Mouse (Mus musculus): Measurements from ENCODE around the gene Cpn1.
A peak's percentile ranks its signal among the peaks of the same experiment; 100 is the strongest.

Cpn1 gene

DNA sequence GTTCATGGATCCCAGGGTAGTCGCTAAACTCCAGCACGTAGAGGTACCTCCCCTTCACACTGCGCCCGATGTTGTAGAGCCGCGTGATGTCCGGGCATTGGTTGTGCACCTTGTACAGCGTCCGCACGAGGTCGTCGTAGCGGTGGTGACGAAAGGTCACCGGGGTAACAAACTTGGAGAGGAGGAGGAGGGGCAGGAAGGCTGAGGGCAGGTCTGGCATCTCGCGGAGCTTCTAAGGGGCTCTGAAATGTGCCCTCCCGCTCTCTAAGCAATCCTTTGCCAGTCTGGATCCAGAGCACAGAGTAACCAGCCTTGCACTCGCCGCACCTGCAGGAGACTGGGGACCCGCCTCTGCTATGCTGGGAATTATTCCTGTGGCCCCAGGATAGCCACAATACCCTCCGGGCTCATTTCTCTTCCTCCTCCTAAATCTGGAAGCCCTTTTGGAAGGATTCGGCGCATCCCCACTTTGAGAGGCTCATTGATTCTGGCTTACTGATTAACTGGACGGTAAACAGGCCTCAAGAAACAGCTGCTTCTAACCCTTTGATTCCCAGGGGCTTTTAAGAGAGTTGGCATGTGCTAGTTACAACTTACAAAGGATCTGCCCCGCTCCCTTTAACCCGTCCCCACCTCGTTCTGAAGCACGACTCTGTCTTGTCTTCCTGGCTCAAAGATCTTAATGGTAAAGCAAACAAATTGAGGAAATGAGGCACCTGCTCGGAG, at the start of gene Cpn1:
Cpn1 (minus strand) TSS at position 488 of the 726 bp plus-strand sequence.
- DNase-seq (ENCODE audit: low read depth, low spot score), result peak; percentile 75

DNA sequence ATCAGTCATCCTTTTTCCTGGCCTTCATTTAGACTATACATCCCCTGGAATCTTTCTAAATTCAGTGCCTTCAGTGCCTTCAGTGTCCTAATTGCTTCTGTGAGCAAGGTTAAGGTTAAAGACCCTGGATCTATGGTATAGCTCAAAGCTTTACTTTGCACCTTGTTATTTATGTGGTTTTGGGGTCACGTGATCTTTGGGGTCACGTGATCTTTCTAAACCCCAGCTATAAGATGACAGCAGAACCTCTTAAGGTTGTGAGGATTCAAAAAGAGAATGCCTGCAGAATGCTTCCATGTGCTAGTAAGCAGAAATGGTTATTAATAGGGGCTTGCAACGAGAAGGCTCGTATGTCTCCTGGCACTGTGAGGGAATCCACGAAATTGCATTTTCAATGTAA, 47.0 kb upstream of the Cpn1 start:
- no peak for DNase-seq (ENCODE audit: low read depth, low spot score)

DNA sequence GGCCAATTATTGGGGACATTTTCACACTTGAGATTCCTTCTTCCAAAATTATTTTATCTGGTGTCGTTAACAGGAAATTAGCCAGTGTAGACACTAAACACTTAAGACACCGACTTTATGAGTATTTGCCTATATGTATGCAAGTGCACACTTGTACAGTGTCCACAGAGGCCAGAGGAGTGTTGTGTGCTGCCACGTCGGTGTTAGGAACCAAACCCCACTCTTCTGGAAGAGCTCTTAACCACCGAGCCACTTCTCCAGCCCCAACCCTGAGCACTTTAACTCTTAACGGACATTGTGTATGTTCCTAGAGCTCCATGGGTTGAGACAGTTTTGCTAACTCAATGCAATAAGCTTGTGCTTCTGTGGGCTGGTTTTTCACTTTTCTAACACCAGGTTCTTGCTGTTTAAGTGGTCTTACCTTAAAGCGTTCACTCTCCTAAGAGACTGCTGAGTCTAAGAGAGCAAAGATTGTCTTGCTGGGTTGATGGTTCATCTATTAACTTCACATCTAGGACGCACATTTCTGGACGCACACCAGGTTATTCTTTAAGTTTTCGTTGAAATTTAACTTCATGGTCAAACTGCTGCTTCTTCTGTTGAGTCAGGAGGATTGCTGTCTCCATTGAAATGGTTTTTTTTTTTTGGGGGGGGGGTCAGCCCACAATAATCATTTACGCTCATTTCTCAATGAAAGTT, 45.8 kb upstream of the Cpn1 start:
- DNase-seq (ENCODE audit: low read depth, low spot score), result no peak

DNA sequence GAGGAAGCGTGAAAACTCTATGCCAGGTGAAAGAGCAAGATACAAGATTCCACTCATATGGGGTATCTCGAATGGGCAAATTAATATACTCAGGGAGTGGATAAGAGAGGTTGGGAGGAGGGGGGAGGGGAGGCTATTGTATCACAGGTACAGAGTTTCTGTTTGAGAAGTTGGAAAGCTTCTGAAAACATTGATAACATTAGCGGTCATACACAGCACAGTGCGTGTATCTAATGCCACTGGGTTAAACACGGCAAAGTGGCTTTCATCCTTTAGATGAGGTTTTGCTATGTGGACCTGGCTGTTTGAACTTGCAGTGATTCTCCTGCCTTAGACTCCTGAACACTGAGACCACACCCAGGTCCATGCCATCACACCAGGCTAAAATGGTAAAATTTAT, 43.7 kb upstream of the Cpn1 start:
- no peak for DNase-seq (ENCODE audit: low read depth, low spot score)

DNA sequence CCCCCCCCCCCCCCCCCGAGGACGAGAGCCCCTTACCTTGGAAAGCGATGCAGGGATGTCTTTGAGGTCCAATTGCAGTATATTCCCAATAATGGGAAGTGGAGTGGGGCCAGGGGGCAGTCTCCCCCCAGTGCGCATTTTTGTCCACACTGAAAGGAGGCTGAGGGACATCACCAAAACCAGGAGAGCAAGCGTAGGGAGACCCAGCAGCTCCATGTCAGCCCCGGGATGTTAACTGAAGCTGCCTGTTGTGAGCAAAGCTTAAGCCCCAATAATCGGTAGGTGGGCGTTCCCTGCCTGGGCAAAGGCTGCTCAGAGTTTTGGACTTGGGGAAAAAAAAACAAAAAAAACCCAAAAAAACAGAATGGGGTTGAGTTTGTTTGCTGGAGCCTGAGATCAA, 42.6 kb upstream of the Cpn1 start, which contains the start of gene Cyp2c23:
Cyp2c23 (minus strand) TSS at position 237 of the 400 bp plus-strand sequence.
- no peak for DNase-seq (ENCODE audit: low read depth, low spot score)

DNA sequence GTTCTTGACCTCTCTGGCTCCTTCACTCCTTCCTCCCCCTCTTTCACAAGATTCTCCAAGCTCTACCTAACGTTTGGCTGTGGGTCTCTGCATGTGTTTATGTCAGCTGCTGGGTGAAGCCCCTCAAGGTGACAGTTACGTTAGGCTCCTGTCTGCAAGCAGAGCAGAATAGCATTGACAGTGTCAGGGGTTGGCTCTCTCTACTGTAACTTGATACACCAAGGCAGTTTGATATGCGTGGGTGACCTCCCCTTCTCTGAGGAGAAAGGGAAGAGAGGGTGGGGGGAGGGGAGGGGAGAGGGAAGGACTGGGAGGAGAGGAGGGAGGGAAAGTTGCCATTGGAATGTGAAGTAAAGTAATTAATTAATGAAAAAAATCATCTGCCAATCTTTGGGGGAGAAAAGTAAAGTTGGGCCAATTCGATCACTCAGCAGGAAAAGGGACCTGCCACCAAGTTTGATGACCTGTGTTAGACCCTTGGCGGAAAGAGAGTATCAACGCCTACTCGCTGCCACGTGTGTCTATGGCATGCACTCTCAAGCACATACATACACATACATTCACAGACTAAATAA, 40.7 kb upstream of the Cpn1 start:
- DNase-seq (ENCODE audit: low read depth, low spot score), result peak; percentile 67

DNA sequence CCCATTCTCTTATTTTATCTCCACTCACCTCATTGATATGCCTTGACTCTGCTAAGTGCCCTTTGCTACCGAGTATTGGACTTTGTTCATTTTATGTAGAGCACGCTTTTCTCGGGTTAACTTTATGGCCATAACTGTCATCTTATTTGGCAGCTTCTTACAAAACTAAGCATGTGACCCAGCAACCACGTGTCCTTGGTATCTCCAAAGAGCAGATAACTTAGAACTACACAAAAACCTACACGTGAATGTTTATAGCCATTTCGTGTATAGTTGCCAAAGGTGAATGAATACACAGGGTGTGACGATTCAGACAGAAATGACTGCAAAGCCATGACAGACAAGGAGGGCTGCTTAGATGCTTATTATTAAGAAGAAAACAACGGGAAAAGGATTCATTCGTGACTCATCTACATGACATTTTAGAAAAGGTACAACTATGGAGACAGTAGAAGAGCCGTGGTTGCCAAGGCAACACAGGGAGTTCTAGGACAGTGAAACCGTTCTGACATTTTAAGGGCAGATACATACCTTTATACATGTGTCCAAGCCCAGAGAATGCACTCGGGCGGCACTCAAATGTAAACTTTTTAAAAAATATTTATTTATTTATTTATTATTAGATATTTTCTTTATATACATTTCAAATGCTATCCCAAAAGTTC, 38.7 kb upstream of the Cpn1 start:
- DNase-seq (ENCODE audit: low read depth, low spot score), result no peak

DNA sequence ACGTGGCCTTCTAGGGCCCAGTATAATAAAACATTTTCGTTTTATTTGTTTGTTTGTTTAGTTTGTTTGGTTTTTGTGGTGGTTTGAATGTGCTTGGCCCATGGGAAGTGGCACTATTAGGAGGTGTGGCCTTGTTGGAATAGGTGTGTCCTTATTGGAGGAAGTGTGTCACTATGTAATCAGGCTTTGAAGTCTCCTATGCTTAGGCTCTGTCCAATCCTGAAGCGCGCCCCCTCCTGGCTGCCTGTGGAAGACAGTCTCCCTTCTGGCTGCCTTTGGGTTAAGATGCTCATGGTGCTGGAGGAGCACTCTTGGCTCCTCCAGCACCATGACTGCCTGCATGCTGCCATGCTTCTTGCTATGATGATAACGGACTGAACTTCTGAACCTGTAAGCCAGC, 36.7 kb upstream of the Cpn1 start:
- DNase-seq (ENCODE audit: low read depth, low spot score), result peak; percentile 82

DNA sequence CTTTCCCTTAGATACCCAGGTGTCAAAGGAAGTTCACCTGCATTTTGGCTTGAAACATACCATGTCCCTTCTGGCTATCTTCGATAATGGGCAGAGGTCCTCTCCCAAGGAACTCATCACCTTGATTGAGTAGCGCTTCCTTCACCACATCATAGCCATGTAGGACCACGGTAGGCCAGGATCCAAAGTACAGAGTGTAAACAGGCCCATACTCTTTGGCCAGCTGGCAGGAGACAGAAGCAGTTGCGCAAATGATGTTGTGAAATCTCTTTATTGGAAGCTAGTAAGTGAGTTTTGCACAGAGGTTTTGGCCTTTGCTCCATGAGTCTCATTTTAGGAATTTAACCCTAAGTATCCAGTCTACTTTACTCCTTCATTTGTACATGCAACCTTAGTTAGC, 35.1 kb upstream of the Cpn1 start:
- DNase-seq (ENCODE audit: low read depth, low spot score), result no peak

DNA sequence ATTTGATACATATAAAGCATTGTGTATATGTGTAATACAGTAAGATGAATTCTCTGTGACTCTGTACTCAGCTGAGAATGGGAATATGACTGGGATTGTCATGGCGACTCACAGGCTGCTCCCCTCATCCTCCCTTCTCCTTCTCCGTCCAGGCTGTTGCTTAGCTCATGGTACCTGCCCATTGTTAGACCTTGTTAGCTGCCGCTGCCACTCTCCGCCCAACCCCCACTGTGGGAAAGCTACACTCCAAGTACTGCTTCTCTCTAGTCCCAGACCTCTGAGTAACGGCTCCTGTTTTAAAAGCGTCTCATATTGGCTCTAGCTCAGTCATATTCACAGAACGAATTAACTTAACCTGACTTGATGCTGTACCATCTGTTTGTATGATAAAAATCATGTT, 33.4 kb upstream of the Cpn1 start:
- DNase-seq (ENCODE audit: low read depth, low spot score), result no peak

DNA sequence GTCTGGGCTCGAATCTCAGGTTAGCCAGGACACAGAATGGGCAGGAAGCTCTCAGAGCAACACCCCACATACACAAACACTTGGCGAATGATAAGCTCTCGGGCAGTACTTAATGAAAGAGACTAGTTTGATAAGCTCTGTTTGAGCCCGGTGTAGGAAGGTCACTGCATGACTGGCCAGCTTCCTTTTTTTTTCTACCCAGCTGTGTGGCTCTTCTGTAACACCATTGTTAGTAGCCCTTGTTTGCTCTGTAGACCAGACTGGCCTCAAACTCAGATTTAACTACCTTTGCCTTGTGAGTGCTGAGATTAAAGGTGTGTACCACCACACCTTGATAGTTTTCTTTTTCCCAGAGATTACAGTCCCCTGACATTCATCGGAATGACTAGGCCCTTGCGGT, 27.5 kb upstream of the Cpn1 start:
- DNase-seq (ENCODE audit: low read depth, low spot score), result no peak

DNA sequence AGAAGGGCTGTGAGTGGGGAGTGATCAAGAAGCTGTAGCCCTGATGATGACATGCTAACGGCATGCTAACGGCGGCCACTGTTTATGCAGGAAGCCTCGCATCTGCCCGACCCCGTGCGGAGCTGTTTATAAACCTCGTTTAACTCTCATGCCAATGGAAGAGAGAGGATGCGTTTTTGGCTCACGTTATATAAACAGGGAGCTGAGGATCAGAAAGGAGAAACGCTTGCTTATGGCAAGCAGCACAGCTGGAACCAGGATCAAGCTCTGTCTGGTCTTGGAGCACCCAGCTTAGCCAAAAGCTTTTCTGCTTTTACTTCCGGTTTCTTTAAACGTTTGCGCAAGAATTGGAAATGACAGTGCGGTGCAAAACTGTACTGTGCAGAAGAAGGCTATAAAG, 22.4 kb upstream of the Cpn1 start:
- DNase-seq (ENCODE audit: low read depth, low spot score), result no peak

DNA sequence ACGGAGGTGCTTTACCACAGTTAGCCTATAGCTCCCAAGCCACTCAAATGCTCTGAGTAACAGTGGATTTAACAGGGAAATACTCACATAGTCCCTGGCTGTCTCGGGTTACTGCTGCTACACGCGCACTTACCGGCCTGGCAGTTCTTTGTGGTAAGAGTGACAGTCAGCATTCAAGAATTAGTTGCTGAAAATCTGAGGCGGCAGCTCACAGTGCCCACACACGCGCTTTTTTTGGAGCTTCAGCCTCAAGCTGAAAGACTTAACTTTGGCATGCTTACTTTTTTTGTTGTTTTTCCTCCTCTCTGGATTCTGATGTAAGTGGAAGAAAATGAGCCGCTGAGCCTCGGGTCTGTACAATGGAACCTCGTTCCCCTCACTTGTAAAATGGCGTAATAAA, 20.8 kb upstream of the Cpn1 start:
- DNase-seq (ENCODE audit: low read depth, low spot score), result no peak

DNA sequence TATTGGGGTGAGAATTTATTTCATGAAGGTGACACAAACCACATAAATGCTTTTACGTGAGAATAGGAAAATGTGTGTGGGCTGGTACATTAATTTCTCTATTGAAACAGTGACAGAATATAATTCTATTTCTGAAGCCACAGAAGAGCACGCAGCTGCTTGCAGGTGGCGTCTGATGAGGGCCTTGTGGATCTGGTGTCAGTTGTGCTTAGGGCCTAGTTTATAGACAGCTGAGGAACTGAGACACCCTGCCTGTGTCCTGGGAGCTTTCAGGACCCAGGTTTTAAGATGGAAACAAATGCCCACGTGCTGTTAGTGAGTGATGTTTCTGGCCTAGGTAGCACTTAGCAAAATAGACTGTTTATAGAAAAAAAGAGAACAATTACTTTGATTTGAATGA, 18.7 kb upstream of the Cpn1 start:
- DNase-seq (ENCODE audit: low read depth, low spot score), result no peak

DNA sequence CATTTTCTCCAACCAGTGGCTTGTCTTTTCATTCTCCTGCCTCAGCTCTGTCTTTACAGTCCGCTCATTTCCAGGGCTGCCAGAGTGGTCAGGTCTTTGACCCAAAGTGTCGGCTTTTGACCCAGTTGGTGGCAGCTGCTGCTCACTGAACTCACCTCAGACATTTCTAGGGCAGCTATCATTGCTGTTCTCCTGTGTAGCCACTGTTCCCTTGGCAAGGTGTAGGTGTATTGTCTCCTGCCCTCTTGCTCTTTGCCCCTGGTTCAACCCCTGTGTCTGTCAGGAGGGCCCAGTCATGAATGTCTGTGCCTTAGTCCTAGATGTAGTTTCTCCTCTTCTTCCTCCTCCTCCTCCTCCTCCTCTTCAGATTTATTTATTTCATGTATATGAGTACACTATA, 17.9 kb upstream of the Cpn1 start:
- DNase-seq (ENCODE audit: low read depth, low spot score), result no peak

DNA sequence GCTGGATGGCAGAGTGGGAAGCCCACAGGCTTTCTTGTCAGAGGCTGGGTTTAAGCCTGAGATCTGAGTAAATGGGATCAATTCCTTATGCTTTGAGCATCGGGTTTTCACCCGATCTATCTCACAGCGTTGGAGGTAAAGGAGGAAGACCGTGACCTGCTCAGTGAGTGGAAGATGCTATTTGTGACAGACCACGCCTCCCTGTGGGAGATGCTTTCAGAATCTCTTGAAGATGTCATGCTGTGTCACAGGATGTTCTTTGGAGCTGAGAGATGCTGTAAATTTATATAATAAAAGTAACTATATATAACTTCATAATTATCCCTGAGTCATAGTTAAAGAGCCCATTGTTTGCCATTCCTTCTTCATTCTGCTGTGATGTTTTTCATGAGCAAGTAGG, 14.4 kb upstream of the Cpn1 start:
- DNase-seq (ENCODE audit: low read depth, low spot score), result no peak

DNA sequence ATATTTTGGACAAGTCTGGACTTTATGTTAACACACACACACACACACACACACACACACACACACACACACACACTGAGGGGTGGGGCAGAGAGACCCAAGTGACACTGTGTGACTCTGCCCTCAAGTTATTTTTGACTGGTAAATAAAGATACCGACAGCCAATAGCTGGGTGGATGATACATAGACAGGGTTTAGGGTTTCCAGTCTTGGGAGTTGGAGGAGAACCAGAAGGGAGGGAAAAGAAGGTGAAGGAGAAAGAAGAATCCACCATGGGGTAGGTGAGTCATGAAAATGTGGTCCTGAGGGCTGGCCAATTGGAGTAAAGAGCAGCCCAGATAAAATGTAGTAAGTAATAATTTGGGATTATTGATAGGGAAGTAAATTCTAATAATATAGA, 13.7 kb upstream of the Cpn1 start:
- DNase-seq (ENCODE audit: low read depth, low spot score), result no peak

DNA sequence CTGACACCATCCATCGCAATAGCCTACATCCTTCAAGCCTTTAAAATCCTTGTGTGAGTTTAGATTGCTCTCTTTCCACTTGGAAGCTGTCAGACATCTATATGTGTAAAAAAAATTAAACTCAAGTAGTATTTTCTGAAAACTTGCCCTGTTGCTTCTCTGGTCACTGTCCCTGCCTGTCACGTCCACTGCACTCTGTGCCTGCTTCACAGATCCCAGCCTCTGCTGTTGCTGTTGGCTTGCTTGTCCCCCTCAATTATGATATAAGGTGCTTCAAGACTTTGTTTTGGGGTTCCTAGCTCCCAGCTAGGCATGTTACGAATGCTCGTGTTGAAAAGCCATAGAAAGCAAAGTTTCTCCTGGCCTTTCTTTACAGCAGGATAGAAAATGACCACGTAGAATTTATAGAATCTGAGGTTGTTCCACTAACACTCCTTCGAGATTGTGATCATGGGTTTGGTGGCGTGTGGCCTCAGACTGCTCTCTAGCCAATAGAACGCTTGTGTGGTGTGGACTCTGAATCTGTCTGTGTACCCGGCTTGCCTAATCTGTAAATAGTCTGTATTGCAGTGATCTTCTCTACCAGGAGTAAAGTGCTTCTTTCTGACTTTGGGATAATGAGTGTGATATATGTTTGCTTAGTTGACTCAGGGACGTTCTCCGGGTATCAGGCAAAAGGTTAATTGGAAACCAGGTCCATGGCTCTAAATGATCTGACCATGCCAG, 12.6 kb upstream of the Cpn1 start:
- no peak for DNase-seq (ENCODE audit: low read depth, low spot score)

DNA sequence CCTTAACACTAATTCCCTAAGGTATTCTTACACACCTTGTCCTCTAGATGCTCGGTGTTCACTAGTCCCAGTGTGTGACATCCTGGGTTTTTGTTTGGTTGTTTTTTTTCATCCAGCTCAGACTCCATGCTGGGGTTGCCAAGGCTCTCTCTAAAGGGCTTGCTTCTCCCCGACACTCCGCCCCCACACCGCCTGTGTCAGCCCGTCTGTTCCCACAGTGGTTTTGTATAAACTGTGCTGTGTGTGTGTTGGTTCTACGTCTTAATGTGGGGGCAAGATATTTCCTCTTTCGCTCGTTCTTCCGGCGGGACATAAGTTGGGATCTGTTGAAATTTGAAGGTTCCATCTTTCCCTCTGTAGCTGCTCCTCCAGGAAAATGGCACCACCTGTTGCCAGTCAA, 11.7 kb upstream of the Cpn1 start:
- no peak for DNase-seq (ENCODE audit: low read depth, low spot score)

DNA sequence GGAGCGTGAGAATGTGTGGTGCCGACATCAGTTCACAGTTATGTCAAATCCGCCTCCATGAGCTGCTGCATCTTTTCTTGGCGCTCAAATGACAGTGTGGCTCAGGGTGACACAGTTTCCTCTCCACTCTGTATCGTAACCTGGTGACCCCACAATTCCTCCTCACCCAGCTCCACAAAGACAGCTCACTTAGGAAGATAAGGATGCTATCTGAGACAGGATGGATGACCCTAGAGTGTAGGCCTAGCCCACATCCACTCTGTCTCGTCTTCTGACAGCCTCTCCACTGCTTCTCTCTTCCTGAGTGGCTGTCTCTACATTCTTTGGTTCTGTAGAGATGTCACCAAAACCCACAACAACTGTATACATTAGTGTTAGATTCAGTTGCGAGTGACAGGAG, 9.1 kb upstream of the Cpn1 start:
- no peak for DNase-seq (ENCODE audit: low read depth, low spot score)

DNA sequence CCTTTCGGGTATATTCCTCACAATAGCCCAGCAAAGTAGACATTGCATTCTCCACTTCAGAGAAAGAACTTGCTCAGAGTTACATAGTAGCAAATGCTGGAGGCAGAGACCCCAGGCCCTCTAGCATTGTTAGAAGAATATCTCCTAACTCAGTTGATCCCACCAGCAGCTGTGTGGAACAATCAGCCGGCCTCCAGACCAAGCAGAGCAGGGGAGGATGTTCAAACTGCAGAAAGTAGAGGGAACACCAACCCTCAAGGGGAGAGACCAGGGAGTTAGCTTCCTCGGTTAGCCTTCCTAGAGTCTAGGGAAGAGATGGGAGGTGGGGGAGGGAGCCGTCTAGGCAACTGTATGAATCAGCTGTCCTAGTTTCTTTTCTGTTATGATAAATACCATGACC, 6.1 kb upstream of the Cpn1 start:
- no peak for DNase-seq (ENCODE audit: low read depth, low spot score)

DNA sequence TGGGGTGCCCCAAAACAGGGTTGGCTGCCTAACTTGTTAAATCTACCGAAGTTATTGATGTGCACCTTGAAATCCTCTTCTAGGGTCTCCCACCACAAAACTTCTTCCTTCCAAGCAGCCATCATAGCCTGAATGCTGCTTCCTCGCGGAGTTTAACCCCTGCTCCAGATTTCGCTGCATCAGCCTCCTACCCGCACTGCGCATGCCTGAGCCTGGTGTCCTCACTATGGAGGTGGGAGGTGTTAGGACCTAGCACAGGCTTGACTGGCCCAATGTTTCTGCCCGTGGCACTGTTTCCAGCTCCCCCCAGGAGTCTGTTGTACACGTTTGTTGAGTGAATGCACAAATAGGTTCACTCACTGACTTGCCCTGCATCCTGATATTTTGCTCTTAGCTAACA, 4.0 kb upstream of the Cpn1 start:
- no peak for DNase-seq (ENCODE audit: low read depth, low spot score)
